Mouse (Mus musculus) right cerebral cortex, postnatal 25 days (tissue): ENCODE results near the gene Spns1.
"Not testable (repeated sequence)": the region's sequence is repeated elsewhere in the genome, so short reads cannot be mapped to it uniquely, and the experiment has no call there.

Source experiments
- DNase-seq: peaks from one replicate; pipeline ENCODE4 v3.0.0; 2022

Gene Spns1

GRCm38 (mm10) chr7:126377278-126378158 is at the start of gene Spns1:
Spns1 (minus strand) TSS chr7:126377450.
- peak; percentile 96 for DNase-seq

- no peak for DNase-seq
Observed at GRCm38 (mm10) chr7:126424161-126424560, 46.9 kb upstream of the Spns1 start.

DNA sequence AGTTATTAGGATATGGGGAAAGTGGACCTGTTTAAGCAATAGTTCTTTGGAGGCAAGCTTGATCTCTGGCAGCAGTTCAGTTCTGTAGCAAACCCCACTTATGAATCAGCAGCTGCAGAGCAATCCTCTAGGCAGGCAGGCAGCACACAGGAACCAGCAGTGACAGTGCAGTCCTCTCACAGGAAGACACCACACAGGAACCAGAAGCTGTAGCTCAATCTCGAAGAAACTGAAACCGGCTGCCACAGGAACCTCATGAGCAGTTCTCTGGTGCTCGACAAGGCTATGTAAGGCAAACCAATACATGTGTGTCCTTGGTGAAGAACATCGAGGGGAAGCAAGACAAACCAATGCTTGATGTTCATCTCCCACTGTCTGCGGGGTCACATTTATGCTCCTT is 44.5 kb upstream of the Spns1 start:
- no peak for DNase-seq

GRCm38 (mm10) chr7:126418496-126418895 is 41.2 kb upstream of the Spns1 start:
- DNase-seq: no peak

- no peak for DNase-seq
Observed at GRCm38 (mm10) chr7:126417606-126418005, 40.4 kb upstream of the Spns1 start.

DNA sequence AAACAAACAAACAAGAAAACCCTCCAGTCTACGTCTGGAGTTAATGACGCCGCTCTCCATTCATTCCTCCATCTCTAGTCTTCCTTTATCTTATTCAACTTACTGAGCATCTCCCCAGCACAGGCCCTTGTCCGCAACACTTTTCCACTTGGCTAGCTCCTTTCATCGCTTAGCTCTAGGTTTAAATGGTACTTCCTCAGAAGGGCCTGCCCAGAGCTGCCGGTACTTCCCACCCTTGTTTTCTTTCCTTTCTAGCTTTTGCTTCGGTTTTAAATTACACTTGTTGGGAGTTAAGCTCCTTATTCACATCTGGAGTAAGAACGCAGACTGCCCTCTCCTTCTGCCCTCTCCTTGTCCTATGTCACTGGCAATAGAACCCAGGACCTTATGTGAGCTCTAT is 39.8 kb upstream of the Spns1 start:
- no peak for DNase-seq

DNA sequence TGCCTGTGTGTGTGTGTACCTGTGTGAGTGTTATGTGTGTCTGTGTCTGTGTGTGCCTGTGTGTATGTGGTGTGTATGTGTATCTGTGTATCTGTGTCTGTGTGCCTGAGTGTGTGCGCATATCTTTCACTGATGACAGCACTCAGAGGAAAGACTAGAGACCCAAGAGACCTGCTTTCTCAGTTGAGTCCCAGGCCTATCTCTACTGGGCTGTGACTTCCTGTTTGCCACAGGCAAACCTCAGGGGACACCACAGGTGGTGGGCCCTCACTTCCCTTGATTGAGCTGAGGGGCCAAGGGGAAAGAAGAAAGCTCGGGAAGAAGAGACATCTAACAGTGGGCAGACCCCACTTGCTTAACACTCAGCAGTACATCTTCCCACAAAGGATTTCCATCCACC is 39.4 kb upstream of the Spns1 start:
- no peak for DNase-seq

DNA sequence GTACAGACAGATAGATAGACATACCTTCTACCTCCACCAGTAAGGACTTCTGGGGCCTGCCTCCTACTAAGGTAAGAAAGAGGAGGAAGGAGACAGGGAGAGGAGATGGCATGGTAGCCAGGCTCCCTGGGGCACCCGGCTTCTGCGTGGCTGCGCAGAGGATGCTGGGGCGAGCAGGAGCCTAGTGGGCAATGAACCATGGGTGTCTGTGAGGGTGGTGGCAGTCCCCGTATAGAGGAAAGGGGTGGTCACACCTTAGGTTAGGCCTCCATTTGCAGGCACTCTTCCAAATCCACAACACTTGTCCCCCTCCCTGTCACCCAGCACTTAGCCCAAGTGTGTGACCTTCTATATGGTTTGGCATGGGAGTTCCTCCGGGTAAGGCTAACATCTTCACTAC is 37.5 kb upstream of the Spns1 start, which contains the start of gene Cd19:
Gene Cd19 (minus strand): TSS at position 165 of the 400 bp plus-strand sequence.
- no peak for DNase-seq

GRCm38 (mm10) chr7:126411061-126411460 is 33.8 kb upstream of the Spns1 start:
- no peak for DNase-seq

- DNase-seq: no peak
Observed at GRCm38 (mm10) chr7:126408686-126409085, 31.4 kb upstream of the Spns1 start.

DNA sequence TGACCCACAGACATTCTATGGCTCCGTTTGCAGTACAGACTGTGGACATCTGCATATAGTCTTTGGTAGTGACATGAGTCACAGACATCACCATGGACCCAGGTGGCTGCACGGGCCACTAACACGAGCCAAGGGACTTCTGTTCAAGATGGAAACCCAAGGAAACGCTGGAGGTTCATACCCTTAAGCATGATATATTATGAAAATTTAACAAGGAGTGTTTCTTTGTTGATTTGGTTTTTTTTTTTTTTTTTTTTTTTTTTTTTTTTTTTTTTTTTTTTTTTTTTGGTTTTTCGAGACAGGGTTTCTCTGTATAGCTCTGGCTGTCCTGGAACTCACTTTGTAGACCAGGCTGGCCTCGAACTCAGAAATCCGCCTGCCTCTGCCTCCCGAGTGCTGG is 25.3 kb upstream of the Spns1 start:
- not testable (repeated sequence) for DNase-seq

GRCm38 (mm10) chr7:126399548-126399947 is 22.3 kb upstream of the Spns1 start:
- DNase-seq: peak; percentile 64

- DNase-seq: no peak
Observed at GRCm38 (mm10) chr7:126397822-126398221, 20.6 kb upstream of the Spns1 start.

DNA sequence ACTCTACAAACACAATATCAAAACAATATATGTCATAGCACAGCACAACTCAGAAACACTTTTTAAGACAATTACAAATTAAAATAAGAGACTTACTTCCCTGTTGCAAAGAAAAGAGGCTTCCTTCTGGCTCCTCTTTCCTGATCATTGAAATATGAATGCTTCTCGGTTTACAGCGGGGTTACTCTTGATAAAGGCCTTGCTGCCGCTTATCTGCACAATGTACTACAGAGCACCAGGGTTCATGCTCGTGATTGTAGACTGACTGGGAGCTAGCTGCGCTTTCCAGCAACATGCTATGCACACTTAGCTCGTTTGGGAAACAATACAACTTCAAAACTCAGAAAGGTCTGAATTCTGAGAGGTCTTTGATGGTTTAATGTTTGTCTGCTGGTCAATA is 20.0 kb upstream of the Spns1 start:
- DNase-seq: no peak

DNA sequence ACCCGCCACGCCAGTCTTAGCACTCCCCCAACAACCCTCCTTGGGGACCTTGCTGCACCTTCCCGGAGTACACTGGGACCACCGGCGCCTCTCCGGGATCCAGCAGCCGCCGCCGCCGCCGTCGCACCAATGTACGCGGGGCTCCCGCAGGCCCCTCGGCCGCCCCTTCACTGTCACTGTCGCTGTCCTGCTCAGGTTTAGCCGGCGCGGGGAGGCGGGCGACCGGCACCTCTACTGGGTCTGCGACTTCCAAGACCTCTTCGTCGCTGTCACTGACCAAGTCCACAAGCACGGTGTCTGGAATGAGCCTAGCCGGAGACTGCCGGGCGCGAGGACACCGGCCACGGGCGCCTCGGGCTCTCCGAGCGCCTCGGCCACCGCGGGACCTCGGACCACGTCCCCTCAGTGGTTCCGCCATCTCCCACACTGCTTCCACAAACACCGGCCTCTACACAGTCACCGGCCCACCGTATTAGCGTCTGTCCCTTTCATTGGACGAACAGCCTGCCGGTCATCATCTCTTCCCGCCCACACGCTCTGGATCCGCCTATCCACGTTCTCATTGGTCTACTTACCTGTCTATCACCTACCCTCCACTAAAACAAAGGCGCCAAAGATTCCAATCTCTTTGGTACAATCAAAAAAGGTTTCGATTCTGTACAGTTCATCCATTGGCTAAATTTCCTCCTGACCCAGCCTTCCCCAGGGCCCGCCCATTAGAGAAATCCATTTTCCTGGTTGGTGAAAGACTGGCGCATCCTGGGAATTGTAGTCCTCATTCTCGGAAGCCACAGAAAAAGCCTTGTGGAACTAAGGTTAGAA is 19.3 kb upstream of the Spns1 start, which contains the start of gene Nfatc2ip:
Gene Nfatc2ip (minus strand): TSS at position 440 of the 822 bp plus-strand sequence.
- peak; percentile 96 for DNase-seq

- not testable (repeated sequence) for DNase-seq
Observed at GRCm38 (mm10) chr7:126392086-126392884, 15.0 kb upstream of the Spns1 start.

GRCm38 (mm10) chr7:126388185-126388584 is 10.9 kb upstream of the Spns1 start:
- DNase-seq: no peak

DNA sequence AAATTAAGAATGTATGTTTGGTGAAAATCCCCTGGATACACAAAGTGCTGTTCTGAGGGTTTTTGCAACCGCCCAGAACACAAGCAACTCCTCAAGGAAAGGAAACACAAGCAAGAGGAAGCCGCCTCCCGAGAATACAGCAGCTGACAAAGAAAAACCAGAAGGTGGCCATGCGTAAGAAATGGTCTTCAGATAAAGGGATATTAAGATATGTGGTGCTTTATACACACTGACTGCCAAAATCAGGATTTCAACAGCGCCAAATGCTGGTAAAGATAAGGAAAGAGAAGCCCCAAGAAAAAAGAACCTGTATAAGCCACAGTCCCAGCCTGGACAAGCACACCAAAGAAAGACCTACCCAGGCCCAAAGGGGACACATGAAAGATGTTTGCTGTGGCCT is 6.3 kb upstream of the Spns1 start:
- DNase-seq: no peak

DNA sequence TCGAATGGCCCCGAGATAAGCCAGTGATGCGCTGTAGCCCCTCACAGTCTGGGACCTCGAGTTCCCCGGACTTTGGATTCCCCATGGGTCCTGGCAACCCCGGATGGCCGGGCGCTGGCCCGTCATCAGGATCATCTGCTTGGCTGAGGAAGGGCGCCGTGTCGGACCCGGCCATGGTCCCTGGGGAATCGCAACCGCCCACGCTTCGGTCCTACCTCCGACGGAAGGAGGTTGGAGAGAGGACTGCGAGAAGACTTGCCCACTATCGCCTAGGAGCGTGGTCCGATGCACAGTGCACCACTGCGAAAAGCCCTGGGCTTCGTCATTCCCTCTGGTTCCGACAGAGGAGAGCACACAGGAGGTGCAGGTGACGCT is 360 bp downstream of the Spns1 start:
- no peak for DNase-seq

DNA sequence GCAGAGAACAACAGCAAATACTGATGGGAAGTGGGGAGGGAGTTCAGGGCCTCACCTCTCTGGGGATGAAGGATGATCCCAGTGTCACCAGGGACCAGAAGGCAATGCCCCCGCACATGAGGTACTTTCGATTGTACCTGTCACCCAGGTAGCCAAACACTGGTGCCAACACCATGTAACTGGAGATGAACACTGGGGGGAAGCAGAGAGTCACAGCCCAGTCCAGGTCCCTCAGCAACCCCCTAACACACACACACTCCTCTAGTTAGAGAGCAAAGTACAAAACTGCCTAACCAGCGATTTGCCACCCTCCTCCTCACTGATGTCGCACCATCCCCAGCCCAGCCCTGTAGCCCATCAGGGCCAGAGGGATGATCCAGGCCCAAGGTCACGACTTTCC is 2.2 kb downstream of the Spns1 start:
- DNase-seq: no peak

DNA sequence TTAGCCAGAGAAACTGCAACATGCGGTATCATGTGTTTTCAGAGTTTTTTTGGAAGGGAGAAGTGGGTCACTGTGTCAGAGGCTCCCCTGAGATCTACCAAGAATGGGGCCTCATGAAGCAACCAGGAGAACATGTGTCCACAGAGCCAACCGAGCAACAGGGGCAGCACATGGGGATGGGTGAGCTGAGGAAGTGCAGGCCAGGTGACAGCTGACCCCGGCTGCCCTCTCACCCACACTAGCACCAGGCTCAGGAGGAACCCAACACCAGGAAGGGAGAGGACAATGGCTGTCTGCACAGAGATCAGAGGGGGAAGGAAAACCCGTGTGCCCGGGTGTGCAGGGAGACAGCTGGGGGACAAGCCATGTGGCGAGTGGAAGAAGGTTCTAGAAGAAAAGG is 2.7 kb downstream of the Spns1 start:
- no peak for DNase-seq

DNA sequence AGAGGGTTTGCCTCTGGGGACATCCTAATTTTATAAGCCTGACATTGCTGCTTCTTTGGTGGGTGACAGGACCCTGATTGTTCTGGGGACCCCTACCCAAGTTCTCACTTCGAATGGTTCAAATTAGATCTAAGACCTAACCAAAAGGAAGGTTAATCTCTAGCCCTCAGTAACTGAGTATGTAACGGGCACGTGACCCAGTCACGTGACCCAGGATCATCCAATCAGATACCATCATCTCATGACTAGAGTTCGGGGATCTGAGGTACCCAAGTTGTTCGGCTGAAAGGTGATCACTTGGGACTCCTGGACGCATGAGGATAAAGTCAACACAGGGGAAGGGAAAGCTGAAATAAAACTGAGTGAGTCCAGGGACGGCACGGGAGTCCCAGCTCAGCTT is 4.2 kb downstream of the Spns1 start:
- no peak for DNase-seq

DNA sequence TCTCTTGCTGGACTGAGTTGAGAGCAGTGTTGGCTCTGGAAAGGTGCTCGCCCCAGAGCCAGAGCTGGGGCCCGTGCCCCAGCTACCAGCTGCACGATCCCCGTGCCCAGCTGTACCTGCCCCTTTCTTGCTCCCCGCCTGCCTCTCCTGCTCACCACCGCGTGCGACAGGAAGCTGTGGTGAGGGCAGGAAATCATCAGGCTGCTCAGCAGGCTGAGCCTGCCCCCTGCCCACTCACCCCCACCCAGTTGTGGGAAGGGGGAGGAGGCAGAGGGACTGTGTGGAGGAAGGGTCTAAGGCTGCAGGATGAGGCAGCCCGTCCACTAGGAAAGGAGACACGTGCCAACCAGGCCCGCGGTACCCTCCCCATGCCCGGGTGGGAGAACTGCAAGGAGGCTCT is 7.9 kb downstream of the Spns1 start, which contains the start of gene Lat:
Gene Lat (minus strand): TSS at position 178 of the 400 bp plus-strand sequence.
- DNase-seq: no peak
